Mouse (Mus musculus) myocyte (in vitro differentiated cells): Measurements from ENCODE around the gene Ptges3. TPM values are rescaled to one million over a fixed set of nuclear protein-coding genes. Genes with fewer than 3 reads are reported as not detected.

Source experiments
- H3K27me3 ChIP-seq: one replicate; pipeline ENCODE4 v1.6.1; 2011; ENCODE audit not compliant: control insufficient read depth, insufficient read depth, insufficient read length
- H3K36me3 ChIP-seq: one replicate; pipeline ENCODE4 v1.6.1; 2011; ENCODE audit not compliant: control insufficient read depth, insufficient read depth
- H3K4me2 ChIP-seq: one replicate; pipeline ENCODE4 v1.6.1; 2011; ENCODE audit warnings: low read depth, control low read depth
- H3K4me3 ChIP-seq: one replicate; pipeline ENCODE4 v1.5.1; 2011; ENCODE audit warnings: mild to moderate bottlenecking, control low read depth, moderate library complexity
- H3K79me2 ChIP-seq: one replicate; pipeline ENCODE4 v1.6.1; 2011; ENCODE audit not compliant: control insufficient read depth, insufficient read depth
- H3ac ChIP-seq: one replicate; pipeline ENCODE4 v1.6.1; 2011; ENCODE audit not compliant: control insufficient read depth, insufficient read length
- CEBPB ChIP-seq: IDR thresholded peaks from 2 replicates; pipeline ENCODE4 v1.6.1; 2011; ENCODE audit warnings: mild to moderate bottlenecking, moderate library complexity; ENCODE audit not compliant: poor library complexity, insufficient read depth, severe bottlenecking
- E2F4 ChIP-seq: IDR thresholded peaks from one replicate; pipeline ENCODE4 v1.6.1; 2011; ENCODE audit warnings: mild to moderate bottlenecking, control low read depth, moderate library complexity; ENCODE audit not compliant: insufficient read depth
- MAX ChIP-seq: IDR thresholded peaks from one replicate; pipeline ENCODE4 v1.6.1; 2011; ENCODE audit warnings: low read depth, mild to moderate bottlenecking, control low read depth
- MYOD1 ChIP-seq, 3 experiments: IDR thresholded peaks; one replicate each; pipeline ENCODE4 v1.6.1; 2011; ENCODE audit warnings: control low read depth in 2 of 3, low read depth in 2 of 3, mild to moderate bottlenecking in 2 of 3, moderate library complexity in 1 of 3; ENCODE audit not compliant: insufficient read length in 2 of 3, control insufficient read depth in 1 of 3
- MYOG ChIP-seq, 3 experiments: IDR thresholded peaks; one replicate each; pipeline ENCODE4 v1.6.1; 2011; ENCODE audit warnings: control low read depth in 2 of 3, low read depth in 2 of 3, mild to moderate bottlenecking in 2 of 3; ENCODE audit not compliant: insufficient read length in 2 of 3, control insufficient read depth in 1 of 3, insufficient read depth in 1 of 3
- POLR2A ChIP-seq: IDR thresholded peaks from one replicate; pipeline ENCODE4 v1.6.1; 2011; ENCODE audit warnings: low read depth, mild to moderate bottlenecking, control low read depth, moderate library complexity; ENCODE audit not compliant: insufficient read length
- POLR2AphosphoS2 ChIP-seq: IDR thresholded peaks from one replicate; pipeline ENCODE4 v1.6.1; 2011; ENCODE audit warnings: low read depth, control low read depth; ENCODE audit not compliant: insufficient read length
- REST ChIP-seq: IDR thresholded peaks from one replicate; pipeline ENCODE4 v1.6.1; 2011; ENCODE audit warnings: mild to moderate bottlenecking, control low read depth, moderate library complexity; ENCODE audit not compliant: insufficient read depth, insufficient read length
- SRF ChIP-seq: IDR thresholded peaks from one replicate; pipeline ENCODE4 v1.6.1; 2011; ENCODE audit warnings: low read depth; ENCODE audit not compliant: control insufficient read depth, insufficient read length
- TCF12 ChIP-seq: IDR thresholded peaks from one replicate; pipeline ENCODE4 v1.6.1; 2011; ENCODE audit warnings: mild to moderate bottlenecking, control low read depth; ENCODE audit not compliant: poor library complexity, insufficient read depth, severe bottlenecking
- TCF3 ChIP-seq: IDR thresholded peaks from one replicate; pipeline ENCODE4 v1.6.1; 2011; ENCODE audit warnings: low read depth, control low read depth; ENCODE audit not compliant: insufficient read length
- USF1 ChIP-seq: IDR thresholded peaks from one replicate; pipeline ENCODE4 v1.6.1; 2011; ENCODE audit warnings: low read depth, mild to moderate bottlenecking, control low read depth, moderate library complexity
- polyA plus RNA-seq: library from polyadenylated mRNA; unstranded; fragments of >200 nt; fragmentation: generic; extraction: Trizol; gene quantifications from one replicate; pipeline ENCODE4 v1.2.1, GENCODE M21; 2012; ENCODE audit warnings: missing spikeins

The Ptges3 gene
- polyA plus RNA-seq, 1 experiment = 84.3 TPM

DNA sequence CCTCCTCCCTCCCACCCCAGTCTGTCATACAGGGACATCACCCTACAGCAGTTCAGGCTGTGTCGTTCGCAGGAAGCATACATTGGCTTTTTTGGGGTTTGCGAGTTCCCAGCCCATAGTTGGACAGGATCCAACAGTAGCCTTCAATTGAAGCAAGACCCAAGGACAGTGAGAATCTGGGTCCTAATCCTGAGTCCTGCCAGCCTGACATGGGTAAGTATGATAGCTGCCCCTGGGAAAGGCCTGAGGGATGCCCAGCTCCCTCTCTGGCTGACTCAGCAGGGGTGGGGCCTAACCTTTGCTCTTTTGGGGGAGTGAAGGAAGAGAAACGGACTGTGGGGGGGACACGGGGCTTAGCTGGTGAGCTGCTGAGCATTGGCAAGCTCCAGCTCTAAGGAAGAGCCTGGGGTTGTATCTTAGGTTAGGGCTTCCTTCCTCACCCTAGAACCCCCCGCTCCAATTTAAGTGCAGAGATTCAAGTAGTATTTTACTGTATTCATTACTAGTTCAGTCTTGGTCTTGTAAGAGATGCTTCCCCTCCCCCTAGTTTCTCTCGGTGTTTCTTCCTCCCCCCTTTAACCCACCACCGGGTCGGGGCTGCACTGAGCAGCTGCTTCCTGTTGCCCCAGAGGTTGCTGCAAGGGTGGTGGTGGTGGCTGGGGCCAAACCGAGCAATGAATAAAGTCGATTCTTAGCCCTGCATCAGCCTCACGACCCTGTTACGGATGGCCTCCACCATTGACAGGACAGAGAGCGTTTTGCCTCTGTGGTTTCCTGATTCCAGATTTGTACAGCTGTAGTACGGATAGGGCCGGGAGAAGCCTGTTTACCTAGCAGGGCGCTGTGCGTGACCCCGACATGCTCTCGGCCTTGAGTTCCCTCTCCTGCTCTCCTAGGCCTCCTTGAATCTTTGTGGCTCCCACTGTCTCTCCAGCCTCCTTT lies 33.1 kb downstream of the Ptges3 start, which contains the start of gene Baz2a:
Baz2a (plus strand) TSS at position 14 of the 942 bp plus-strand sequence.
- TF ChIP-seq POLR2A (peak; percentile 59), USF1 (no peak), SRF (no peak), MYOG (IDR thresholded peaks at IDR 0.05; ENCODE audit: control insufficient read depth in 1 of 3, insufficient read depth in 1 of 3, insufficient read length in 2 of 3, low read depth in 2 of 3) (peak in 1 of 3 experiments; percentile 9), POLR2AphosphoS2 (peak; percentile 52), MYOD1 (IDR thresholded peaks at IDR 0.05; ENCODE audit: control insufficient read depth in 1 of 3, insufficient read length in 2 of 3, low read depth in 2 of 3) (no peak)
- Histone ChIP-seq H3K36me3 (peaks cover 36% of the 10 kb centered on the region), H3K4me3 (peak within 1 kb of the TSS; percentile 69), H3K27me3 (no peaks in the 10 kb centered on the region), H3ac (peak within 1 kb of the TSS; percentile 9), H3K4me2 (peak within 1 kb of the TSS; percentile 96), H3K79me2 (peaks cover 18% of the 10 kb centered on the region)

GRCm38 (mm10) chr10:128092506-128093495 lies 34.0 kb downstream of the Ptges3 start:
- TF ChIP-seq REST = no peak
- peak in 2 of 3 experiments; percentile 3 to 55 for TF ChIP-seq MYOG (IDR thresholded peaks at IDR 0.05; ENCODE audit: control insufficient read depth in 1 of 3, insufficient read depth in 1 of 3, insufficient read length in 2 of 3, low read depth in 2 of 3)
- no peak for TF ChIP-seq POLR2AphosphoS2
- no peak for TF ChIP-seq TCF3
- TF ChIP-seq POLR2A = peak; percentile 47
- no peak for TF ChIP-seq USF1
- no peak for TF ChIP-seq E2F4
- TF ChIP-seq TCF12 = no peak
- peak in 1 of 3 experiments; percentile 39 for TF ChIP-seq MYOD1 (IDR thresholded peaks at IDR 0.05; ENCODE audit: control insufficient read depth in 1 of 3, insufficient read length in 2 of 3, low read depth in 2 of 3)
- no peak for TF ChIP-seq CEBPB
- no peak for TF ChIP-seq SRF
- TF ChIP-seq MAX = no peak
- H3K27me3 ChIP-seq = no peaks in the 10 kb centered on the region
- H3K4me2 ChIP-seq = peak overlapping the region; percentile 96

GRCm38 (mm10) chr10:128093496-128094294 lies 34.9 kb downstream of the Ptges3 start:
- Histone ChIP-seq H3K27me3 (no peaks in the 10 kb centered on the region), H3K79me2 (peaks cover 30% of the 10 kb centered on the region), H3ac (peak overlapping the region; percentile 9), H3K4me3 (peak overlapping the region; percentile 69), H3K4me2 (peak overlapping the region; percentile 96), H3K36me3 (peaks cover 20% of the 10 kb centered on the region)
- TF ChIP-seq TCF3 (no peak), USF1 (no peak), MAX (no peak), MYOD1 (IDR thresholded peaks at IDR 0.05; ENCODE audit: control insufficient read depth in 1 of 3, insufficient read length in 2 of 3, low read depth in 2 of 3) (peak in 1 of 3 experiments; percentile 61), SRF (no peak), MYOG (IDR thresholded peaks at IDR 0.05; ENCODE audit: control insufficient read depth in 1 of 3, insufficient read depth in 1 of 3, insufficient read length in 2 of 3, low read depth in 2 of 3) (peak in 2 of 3 experiments; percentile 13 to 24), E2F4 (no peak), CEBPB (no peak)

More at GRCm38 (mm10) chr10:128092506-128093495, 34.0 kb downstream of the Ptges3 start:
- H3K4me3 ChIP-seq = peak overlapping the region; percentile 69
- peak overlapping the region; percentile 9 for H3ac ChIP-seq
- peaks cover 29% of the 10 kb centered on the region for H3K36me3 ChIP-seq
- peaks cover 23% of the 10 kb centered on the region for H3K79me2 ChIP-seq
